Mouse (Mus musculus) layer of hippocampus, adult 11-12 months (tissue): ENCODE measurements at regions not wholly inside any gene's neighbourhood (a gene's known extent, or its start where the extent isn't known, plus 50 kb on each side); places are given as distances from the start of the nearest gene placed in this dataset.
A peak's percentile ranks its signal among the peaks of the same experiment; 100 is the strongest.

Experiments
- DNase-seq: peaks from one replicate; pipeline ENCODE4 v3.0.0; 2022; ENCODE audit warnings: low spot score

- no peak for DNase-seq
Observed at GRCm38 (mm10) chr5:120315116-120315515, 116.4 kb upstream of the Lhx5 start.

- DNase-seq: no peak
Observed at GRCm38 (mm10) chr5:120318951-120319350, 112.5 kb upstream of the Lhx5 start.

GRCm38 (mm10) chr5:120322031-120322731 lies 109.3 kb upstream of the Lhx5 start:
- no peak for DNase-seq

- DNase-seq: no peak
Observed at GRCm38 (mm10) chr5:120322732-120323316, 108.7 kb upstream of the Lhx5 start.

- DNase-seq: no peak
Observed at GRCm38 (mm10) chr5:120324111-120324510, 107.4 kb upstream of the Lhx5 start.

- DNase-seq: no peak
Observed at GRCm38 (mm10) chr5:120325386-120325910, 106.1 kb upstream of the Lhx5 start.

GRCm38 (mm10) chr5:120332030-120332429 lies 99.5 kb upstream of the Lhx5 start:
- peak; percentile 12 for DNase-seq

GRCm38 (mm10) chr5:120339162-120339561 lies 92.3 kb upstream of the Lhx5 start:
- no peak for DNase-seq

- no peak for DNase-seq
Observed at GRCm38 (mm10) chr5:120340696-120341231, 90.7 kb upstream of the Lhx5 start.

- DNase-seq: no peak
Observed at GRCm38 (mm10) chr5:120350461-120350860, 81.0 kb upstream of the Lhx5 start.

- no peak for DNase-seq
Observed at GRCm38 (mm10) chr5:120351827-120352226, 79.7 kb upstream of the Lhx5 start.

- no peak for DNase-seq
Observed at GRCm38 (mm10) chr5:120353657-120354056, 77.8 kb upstream of the Lhx5 start.

GRCm38 (mm10) chr5:120356950-120357349 lies 74.5 kb upstream of the Lhx5 start:
- no peak for DNase-seq

GRCm38 (mm10) chr5:120358084-120358690 lies 73.3 kb upstream of the Lhx5 start:
- no peak for DNase-seq

GRCm38 (mm10) chr5:120365950-120366467 lies 65.5 kb upstream of the Lhx5 start:
- DNase-seq: peak; percentile 18

- no peak for DNase-seq
Observed at GRCm38 (mm10) chr5:120368797-120369196, 62.7 kb upstream of the Lhx5 start.

GRCm38 (mm10) chr5:120371176-120371819 lies 60.2 kb upstream of the Lhx5 start:
- no peak for DNase-seq

- DNase-seq: no peak
Observed at GRCm38 (mm10) chr5:120373426-120373825, 58.1 kb upstream of the Lhx5 start.
